Mouse (Mus musculus) lung, embryonic 16.5 days (tissue): ENCODE measurements around the gene Gpr135. TPM values are rescaled to one million over a fixed set of nuclear protein-coding genes. Genes with fewer than 3 reads are reported as not detected.

Experiments used
- ATAC-seq: fragments of 200-750 bp; cut with Nextera tagmentation; 2 replicates; pipeline ENCODE4 v1.8.0; 2017; ENCODE audit warnings: low read depth, mild to moderate bottlenecking, moderate library complexity
- H3K27ac ChIP-seq: fragments of 300-500 bp; sonication (generic); 2 replicates; pipeline ENCODE4 v1.5.1; 2014; ENCODE audit warnings: mild to moderate bottlenecking, control low read depth, low read length
- H3K27me3 ChIP-seq: fragments of 300-500 bp; sonication (generic); 2 replicates; pipeline ENCODE4 v1.6.1; 2014; ENCODE audit warnings: low read depth, low read length, mixed read lengths; ENCODE audit not compliant: control insufficient read depth, insufficient read depth
- H3K36me3 ChIP-seq: fragments of 300-500 bp; sonication (generic); 2 replicates; pipeline ENCODE4 v1.6.1; 2014; ENCODE audit warnings: low read length; ENCODE audit not compliant: control insufficient read depth, insufficient read depth
- H3K4me1 ChIP-seq: fragments of 300-500 bp; sonication (generic); replicated peaks from 2 replicates; pipeline ENCODE4 v1.6.1; 2014; ENCODE audit warnings: low read length, mixed read lengths; ENCODE audit not compliant: control insufficient read depth, insufficient read depth
- H3K4me2 ChIP-seq: fragments of 300-500 bp; sonication (generic); 2 replicates; pipeline ENCODE4 v1.6.1; 2014; ENCODE audit warnings: low read depth, low read length, control low read depth
- H3K4me3 ChIP-seq: fragments of 300-500 bp; sonication (generic); 2 replicates; pipeline ENCODE4 v1.5.1; 2014; ENCODE audit warnings: mild to moderate bottlenecking, low read length, control low read depth
- H3K9ac ChIP-seq: fragments of 300-500 bp; sonication (generic); 2 replicates; pipeline ENCODE4 v1.6.1; 2014; ENCODE audit warnings: low read length, control low read depth
- H3K9me3 ChIP-seq: fragments of 300-500 bp; sonication (generic); 2 replicates; pipeline ENCODE4 v1.6.1; 2016; ENCODE audit warnings: low read length; ENCODE audit not compliant: control insufficient read depth
- WGBS: fragments of 180-500 bp; shearing (Covaris S2); extraction: QIAGEN DNeasy Blood & Tissue Kit; methylation state at CpG from one replicate; pipeline ENCODE4 v1.1.7; 2014; 5-methylcytosine and 5-hydroxymethylcytosine counted together
- polyA plus RNA-seq: library from polyadenylated mRNA; unstranded; fragments of >200 nt; fragmentation: Nextera tagmentation; extraction: Ambion mirVana; gene quantifications from 2 replicates; pipeline ENCODE4 v1.2.1, GENCODE M21; 2015

Gene Gpr135
- polyA plus RNA-seq, 1 experiment from 2014 or later: 0.46 TPM

GRCm38 (mm10) chr12:72021543-72021942, 49.4 kb downstream of the Gpr135 start:
- H3K27ac ChIP-seq: peak overlapping the region; percentile 5; the same call in 1 of the 2 replicates
- 0 out of 2 replicates have a peak, but pooled peaks cover 6% of the 10 kb centered on the region for H3K9me3 ChIP-seq
- no peak overlapping the region for H3K9ac ChIP-seq
- no peak overlapping the region for H3K4me3 ChIP-seq
- ATAC-seq: peak; percentile 81
- H3K27me3 ChIP-seq: no peaks in the 10 kb centered on the region
- H3K4me1 ChIP-seq: peaks cover 3% of the 10 kb centered on the region; the same call in 1 of the 2 replicates
- H3K4me2 ChIP-seq: no peak overlapping the region
- 26% methylated on average over 5 of the region's 5 CpGs for WGBS
- peaks cover 4% of the 10 kb centered on the region; the same call in 1 of the 2 replicates for H3K36me3 ChIP-seq

GRCm38 (mm10) chr12:72020285-72020684, 50.6 kb downstream of the Gpr135 start:
- Histone ChIP-seq H3K27ac (no peak overlapping the region), H3K27me3 (no peaks in the 10 kb centered on the region), H3K9me3 (0 out of 2 replicates have a peak, but pooled peaks cover 5% of the 10 kb centered on the region), H3K4me1 (peaks cover 3% of the 10 kb centered on the region; the same call in 1 of the 2 replicates), H3K4me3 (no peak overlapping the region), H3K36me3 (peaks cover 4% of the 10 kb centered on the region; the same call in 1 of the 2 replicates), H3K9ac (no peak overlapping the region), H3K4me2 (no peak overlapping the region)
- WGBS: 76% methylated on average over 4 of the region's 4 CpGs
- ATAC-seq: no peak

Other genes with a start within 250 kb of the Gpr135 start
- 16.0 TPM in 2 replicates for gene Daam1, start 240.0 kb downstream of the Gpr135 start, polyA plus RNA-seq
- 19.8 and 22.0 TPM in 2 replicates for gene L3hypdh, start 14.3 kb upstream of the Gpr135 start, polyA plus RNA-seq
- 65.0 and 71.4 TPM in 2 replicates for gene Jkamp, start 14.5 kb upstream of the Gpr135 start, polyA plus RNA-seq
- not detected in 2 replicates for gene Ccdc175, start 113.9 kb upstream of the Gpr135 start, polyA plus RNA-seq